Mouse (Mus musculus) heart, embryonic 14.5 days (tissue): ENCODE results near the gene Pet117. TPM values are rescaled to one million over a fixed set of nuclear protein-coding genes. Genes with fewer than 3 reads are reported as not detected.

Experiments used
- ATAC-seq: fragments of 200-750 bp; cut with Nextera tagmentation; 2 replicates; pipeline ENCODE4 v1.8.0; 2017; ENCODE audit warnings: low read depth, moderate TSS enrichment; ENCODE audit not compliant: insufficient number of reproducible peaks, insufficient read depth, low FRiP score
- H3K27ac ChIP-seq, 2 experiments: fragments of 200-500 bp in 1 of 2; fragments of 300-500 bp in 1 of 2; sonication (generic) in 1 of 2; replicated peaks in 1 of 2; 2 replicates each; pipeline ENCODE4 v1.5.1; 2012 to 2014; ENCODE audit warnings: low read depth in 2 of 2, low read length in 2 of 2, control low read depth in 1 of 2, mild to moderate bottlenecking in 1 of 2, mixed read lengths in 1 of 2; ENCODE audit not compliant: control insufficient read depth in 1 of 2, insufficient read depth in 1 of 2
- H3K27me3 ChIP-seq: fragments of 300-500 bp; sonication (generic); 2 replicates; pipeline ENCODE4 v1.6.1; 2014; ENCODE audit warnings: mild to moderate bottlenecking, low read length, control low read depth; ENCODE audit not compliant: control insufficient read depth, insufficient read depth
- H3K36me3 ChIP-seq: fragments of 300-500 bp; sonication (generic); 2 replicates; pipeline ENCODE4 v1.6.1; 2014; ENCODE audit warnings: mild to moderate bottlenecking, control low read depth, low read length, mixed read lengths; ENCODE audit not compliant: control insufficient read depth, insufficient read depth
- H3K4me1 ChIP-seq, 2 experiments: fragments of 200-500 bp in 1 of 2; fragments of 300-500 bp in 1 of 2; sonication (generic) in 1 of 2; 2 replicates each; pipeline ENCODE4 v1.6.1; 2012 to 2014; ENCODE audit warnings: low read length in 2 of 2, control low read depth in 1 of 2, mixed read lengths in 1 of 2; ENCODE audit not compliant: control insufficient read depth in 2 of 2, insufficient read depth in 2 of 2
- H3K4me2 ChIP-seq: fragments of 300-500 bp; sonication (generic); 2 replicates; pipeline ENCODE4 v1.6.1; 2014; ENCODE audit warnings: mild to moderate bottlenecking, low read length
- H3K4me3 ChIP-seq, 2 experiments: fragments of 200-500 bp in 1 of 2; fragments of 300-500 bp in 1 of 2; sonication (generic) in 1 of 2; 2 replicates each; pipeline ENCODE4 v1.5.1; 2012 to 2014; ENCODE audit warnings: low read length in 2 of 2, mild to moderate bottlenecking in 2 of 2, control low read depth in 1 of 2, low read depth in 1 of 2, moderate library complexity in 1 of 2; ENCODE audit not compliant: control insufficient read depth in 1 of 2, insufficient read depth in 1 of 2
- H3K9ac ChIP-seq: fragments of 300-500 bp; sonication (generic); 2 replicates; pipeline ENCODE4 v1.6.1; 2014; ENCODE audit warnings: mild to moderate bottlenecking, low read length
- H3K9me3 ChIP-seq: fragments of 300-500 bp; sonication (generic); 2 replicates; pipeline ENCODE4 v1.6.1; 2016; ENCODE audit warnings: low read length, control low read depth; ENCODE audit not compliant: control insufficient read depth
- WGBS: fragments of 180-500 bp; shearing (Covaris S2); extraction: QIAGEN DNeasy Blood & Tissue Kit; methylation state at CpG from one replicate; pipeline ENCODE4 v1.1.7; 2014; 5-methylcytosine and 5-hydroxymethylcytosine counted together
- polyA plus RNA-seq: library from polyadenylated mRNA; unstranded; fragments of >200 nt; fragmentation: Nextera tagmentation; extraction: Ambion mirVana; gene quantifications from 2 replicates; pipeline ENCODE4 v1.2.1, GENCODE M21; 2014

Pet117 gene
- 1.2 TPM in 1 of 2 replicates, not detected in the other for polyA plus RNA-seq

- H3K4me2 ChIP-seq: peak within 1 kb of the TSS; percentile 67
- peaks cover 13% of the 10 kb centered on the region for H3K36me3 ChIP-seq
- H3K27ac ChIP-seq: peak within 1 kb of the TSS; percentile 93 to 99
- ATAC-seq: peak; percentile 93
- H3K4me3 ChIP-seq: peak within 1 kb of the TSS; percentile 86 to 100
- H3K9ac ChIP-seq: peak within 1 kb of the TSS; percentile 90
- WGBS: 5% methylated on average over 38 of the region's 38 CpGs
- no peaks in the 10 kb centered on the region for H3K9me3 ChIP-seq
- H3K27me3 ChIP-seq: no peaks in the 10 kb centered on the region
- peaks cover 0 to 10% of the 10 kb centered on the region in 2 experiments; a peak in 2 of 4 replicates for H3K4me1 ChIP-seq
Measured at GRCm38 (mm10) chr2:144368400-144369019, at the start of gene Pet117, which contains the start of gene Kat14. Gene Pet117 (plus strand): TSS chr2:144368996. Gene Kat14 (plus strand): TSS chr2:144368983.

GRCm38 (mm10) chr2:144324218-144324617 is 44.6 kb upstream of the Pet117 start:
- Histone ChIP-seq H3K9ac (no peak overlapping the region), H3K36me3 (no peaks in the 10 kb centered on the region), H3K9me3 (no peaks in the 10 kb centered on the region), H3K27ac (no peak overlapping the region), H3K4me3 (no peak overlapping the region), H3K4me2 (no peak overlapping the region), H3K4me1 (no peaks in the 10 kb centered on the region), H3K27me3 (peaks cover 30% of the 10 kb centered on the region)
- WGBS: 54% methylated on average over 3 of the region's 3 CpGs
- no peak for ATAC-seq

- Histone ChIP-seq H3K27ac (no peak overlapping the region), H3K27me3 (peaks cover 81% of the 10 kb centered on the region), H3K4me2 (peak overlapping the region; percentile 99), H3K4me1 (peaks cover 4 to 34% of the 10 kb centered on the region in 2 experiments; a peak in 3 of 4 replicates), H3K4me3 (peak overlapping the region in 1 of 2 experiments; percentile 58; a peak in 2 of 4 replicates), H3K9ac (no peak overlapping the region), H3K9me3 (no peaks in the 10 kb centered on the region), H3K36me3 (no peaks in the 10 kb centered on the region)
- no peak for ATAC-seq
- WGBS: 2% methylated on average over 10 of the region's 10 CpGs
Measured at GRCm38 (mm10) chr2:144329451-144329850, 39.3 kb upstream of the Pet117 start.

GRCm38 (mm10) chr2:144329937-144330336 is 38.9 kb upstream of the Pet117 start:
- no peak for ATAC-seq
- peak overlapping the region; percentile 99 for H3K4me2 ChIP-seq
- 6% methylated on average over 10 of the region's 10 CpGs for WGBS
- peak overlapping the region in 1 of 2 experiments; percentile 58; a peak in 2 of 4 replicates for H3K4me3 ChIP-seq
- H3K27me3 ChIP-seq: peaks cover 86% of the 10 kb centered on the region
- no peaks in the 10 kb centered on the region for H3K9me3 ChIP-seq
- H3K27ac ChIP-seq: no peak overlapping the region
- no peak overlapping the region for H3K9ac ChIP-seq
- H3K36me3 ChIP-seq: no peaks in the 10 kb centered on the region
- peaks cover 4 to 34% of the 10 kb centered on the region in 2 experiments; a peak in 3 of 4 replicates for H3K4me1 ChIP-seq

- Histone ChIP-seq H3K9me3 (no peaks in the 10 kb centered on the region), H3K4me2 (peak overlapping the region; percentile 99), H3K27ac (no peak overlapping the region), H3K27me3 (peaks cover 90% of the 10 kb centered on the region), H3K36me3 (no peaks in the 10 kb centered on the region), H3K4me1 (peaks cover 4 to 34% of the 10 kb centered on the region in 2 experiments; a peak in 3 of 4 replicates), H3K9ac (peak overlapping the region; percentile 64), H3K4me3 (peak overlapping the region; percentile 48 to 58)
- ATAC-seq: no peak
- 1% methylated on average over 41 of the region's 41 CpGs for WGBS
Measured at GRCm38 (mm10) chr2:144330352-144330959, 38.3 kb upstream of the Pet117 start.

- H3K27me3 ChIP-seq: peaks cover 93% of the 10 kb centered on the region
- H3K36me3 ChIP-seq: no peaks in the 10 kb centered on the region
- no peak; the same call in 1 of the 2 replicates for ATAC-seq
- WGBS: under 1% methylated on average over 50 of the region's 50 CpGs
- H3K9ac ChIP-seq: peak overlapping the region; percentile 64
- peak overlapping the region; percentile 48 to 58 for H3K4me3 ChIP-seq
- H3K9me3 ChIP-seq: no peaks in the 10 kb centered on the region
- no peak overlapping the region for H3K27ac ChIP-seq
- peaks cover 4 to 34% of the 10 kb centered on the region in 2 experiments; a peak in 3 of 4 replicates for H3K4me1 ChIP-seq
- peak overlapping the region; percentile 99 for H3K4me2 ChIP-seq
Measured at GRCm38 (mm10) chr2:144330960-144331371, 37.8 kb upstream of the Pet117 start.

- H3K9ac ChIP-seq: peak within 1 kb of the TSS; percentile 64
- H3K4me1 ChIP-seq: peaks cover 4 to 34% of the 10 kb centered on the region in 2 experiments; a peak in 3 of 4 replicates
- H3K9me3 ChIP-seq: no peaks in the 10 kb centered on the region
- H3K27ac ChIP-seq: no peak within 1 kb of the TSS
- no peaks in the 10 kb centered on the region for H3K36me3 ChIP-seq
- no peak for ATAC-seq
- H3K4me3 ChIP-seq: peak within 1 kb of the TSS; percentile 48 to 58
- WGBS: under 1% methylated on average over 60 of the region's 62 CpGs
- peak within 1 kb of the TSS; percentile 99 for H3K4me2 ChIP-seq
- peaks cover 88% of the 10 kb centered on the region for H3K27me3 ChIP-seq
Measured at GRCm38 (mm10) chr2:144331401-144332302, 37.1 kb upstream of the Pet117 start, which contains the start of gene Ovol2. Gene Ovol2 (minus strand): TSS chr2:144332146.
